Mouse (Mus musculus) stomach, postnatal 0 days (tissue): Measurements from ENCODE around the gene Pcsk1.

Source experiments
- CTCF ChIP-seq: IDR thresholded peaks from 2 replicates; pipeline ENCODE4 v1.5.1; 2016; ENCODE audit warnings: antibody characterized with exemption, low read depth, mild to moderate bottlenecking, moderate library complexity
- EP300 ChIP-seq: optimal IDR thresholded peaks from 2 replicates; pipeline ENCODE3; 2016; ENCODE audit warnings: antibody characterized with exemption

GRCm38 (mm10) chr13:75163408-75163807 is 73.8 kb downstream of the Pcsk1 start:
- TF ChIP-seq CTCF: no peak
- no peak for TF ChIP-seq EP300
